Mouse (Mus musculus) liver, postnatal 0 days (tissue): Measurements from ENCODE around the gene B3gnt8.

Experiments
- CTCF ChIP-seq: sonication (generic); IDR thresholded peaks from 2 replicates; pipeline ENCODE4 v1.5.1; 2016; ENCODE audit warnings: antibody characterized with exemption, low read depth
- EP300 ChIP-seq: IDR thresholded peaks from 2 replicates; pipeline ENCODE4 v1.6.1; 2016; ENCODE audit warnings: antibody characterized with exemption, low read depth, mild to moderate bottlenecking

- TF ChIP-seq EP300 (no peak), CTCF (peak; percentile 59)
Measured at GRCm38 (mm10) chr7:25651281-25651680, 24.8 kb downstream of the B3gnt8 start.
